Mouse (Mus musculus) G1E-ER4 (cell line): ENCODE measurements around the gene Xrcc1. TPM values are rescaled to one million over a fixed set of nuclear protein-coding genes. Genes with fewer than 3 reads are reported as not detected.

Experiments
- GATA1 ChIP-seq: IDR thresholded peaks from one replicate; pipeline ENCODE4 v1.8.0; 2012; ENCODE audit warnings: low read length, inconsistent platforms
- polyA plus RNA-seq: library from polyadenylated mRNA; stranded (reverse); fragments of >175 nt; gene quantifications from 2 replicates; pipeline ENCODE4 v1.2.3, GENCODE M21; 2012

Gene Xrcc1
- polyA plus RNA-seq, 1 experiment = 397 TPM

DNA sequence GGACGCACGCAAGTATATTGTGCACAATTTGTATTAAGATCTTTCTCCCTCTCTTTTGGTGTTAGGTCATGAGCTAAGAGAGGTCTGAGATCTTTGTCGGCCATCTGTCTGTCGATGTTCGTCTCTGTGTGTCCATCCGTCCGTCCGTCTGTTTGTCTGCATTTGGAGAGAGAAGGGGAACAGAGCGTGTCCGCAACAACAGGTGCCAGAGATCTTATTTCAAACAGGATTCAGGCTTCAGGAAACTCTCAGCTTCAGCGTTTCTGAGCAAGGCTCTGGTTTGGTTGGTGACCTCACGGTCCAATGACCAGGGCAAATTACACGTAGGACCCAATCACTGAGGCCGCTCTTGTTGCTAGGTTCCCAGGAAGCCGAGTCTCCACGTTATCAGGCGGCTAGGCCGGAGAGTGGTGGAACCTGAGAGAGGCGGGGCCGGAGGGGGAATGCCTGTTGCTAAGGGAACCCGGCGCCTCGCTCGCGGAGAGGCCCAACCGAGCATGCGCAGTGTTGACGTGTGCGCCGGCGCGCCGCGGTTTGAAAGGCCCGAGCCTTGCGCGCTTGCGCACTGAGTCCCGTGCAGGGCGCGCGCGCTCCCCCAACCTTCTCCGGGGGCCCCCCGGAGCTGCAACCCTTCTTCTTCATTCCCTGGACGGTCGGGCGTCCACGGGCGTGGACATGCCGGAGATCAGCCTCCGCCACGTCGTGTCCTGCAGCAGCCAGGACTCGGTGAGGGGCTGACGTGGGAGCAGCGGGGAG, 723 bp downstream of the Xrcc1 start:
- no peak for TF ChIP-seq GATA1

DNA sequence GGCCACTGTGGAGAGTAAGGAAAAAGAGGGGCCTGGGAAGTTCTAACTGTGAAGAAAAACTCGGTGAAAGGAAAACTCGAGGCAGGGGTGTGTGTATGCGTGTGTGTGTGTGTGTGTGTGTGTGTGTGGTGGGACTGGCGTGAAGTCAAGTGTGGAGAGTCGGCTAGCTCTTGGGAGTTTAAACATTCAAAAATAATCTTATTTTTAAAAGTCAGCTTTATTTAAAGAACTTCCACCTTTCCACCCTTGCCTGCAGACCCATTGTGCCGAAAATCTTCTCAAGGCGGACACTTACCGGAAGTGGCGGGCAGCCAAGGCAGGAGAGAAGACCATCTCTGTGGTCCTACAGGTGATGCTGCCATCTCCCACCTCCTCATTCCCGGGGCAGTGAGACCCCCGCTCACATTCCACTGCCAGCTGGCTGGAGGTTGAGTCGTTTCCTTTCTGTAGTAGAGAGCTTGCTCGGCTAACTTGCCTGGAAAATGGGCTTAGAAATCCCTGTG, 1.5 kb downstream of the Xrcc1 start:
- TF ChIP-seq GATA1 = no peak

DNA sequence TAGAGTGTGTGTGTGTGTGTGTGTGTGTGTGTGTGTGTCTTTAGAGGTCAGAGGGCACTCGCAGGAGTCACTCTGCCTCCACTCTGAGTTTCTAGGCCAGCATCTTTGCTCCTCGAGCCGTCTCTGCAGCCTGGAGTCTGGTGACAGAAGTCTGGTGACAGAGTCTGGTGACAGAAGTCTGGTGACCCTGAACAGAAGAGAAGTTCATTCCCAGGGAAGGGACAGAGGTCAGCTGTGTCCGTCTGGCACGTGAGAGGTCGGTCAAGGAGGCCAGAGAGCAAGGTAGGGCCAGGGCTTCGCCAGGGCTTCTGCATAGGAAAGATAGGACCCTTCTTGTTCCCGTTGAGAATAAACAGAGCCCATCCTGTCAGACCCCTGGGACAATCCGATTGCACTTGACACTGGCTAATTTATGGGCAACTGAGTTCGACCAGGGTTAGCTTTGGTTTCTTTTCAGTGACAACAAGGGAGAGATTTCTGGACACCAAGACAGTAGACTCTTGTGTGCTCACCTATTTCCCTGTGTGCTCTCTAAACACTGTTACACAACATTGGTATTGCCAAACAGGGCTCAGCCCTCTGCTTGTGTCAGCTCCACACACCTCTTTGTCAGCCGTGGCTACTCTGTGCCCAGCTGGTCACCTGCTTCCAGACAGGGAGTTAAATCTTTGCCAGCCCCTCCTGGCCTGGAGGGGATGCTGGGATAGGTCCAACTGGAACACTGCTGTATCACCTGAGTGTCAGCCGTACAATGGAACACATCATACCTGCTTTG, 6.1 kb downstream of the Xrcc1 start:
- no peak for TF ChIP-seq GATA1

DNA sequence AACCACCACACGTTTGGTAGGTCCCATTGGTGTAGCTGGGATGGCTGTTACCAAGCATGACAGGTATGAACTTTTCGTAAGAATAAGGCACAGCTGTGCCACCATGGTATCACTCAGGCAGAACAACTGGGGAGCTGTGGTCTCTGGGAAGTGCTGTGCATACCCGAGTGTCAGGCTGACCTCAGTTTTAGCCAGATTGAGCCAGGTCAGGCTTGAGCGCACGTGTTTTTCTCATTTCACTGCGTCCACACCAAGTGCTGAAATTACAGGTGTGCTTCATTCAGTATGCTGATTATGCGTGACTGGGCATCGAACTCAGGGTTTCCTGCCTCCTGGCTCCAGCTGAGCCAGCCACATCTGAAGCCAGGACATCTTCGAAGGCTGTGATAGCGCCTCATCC, 9.7 kb downstream of the Xrcc1 start:
- TF ChIP-seq GATA1 = no peak

DNA sequence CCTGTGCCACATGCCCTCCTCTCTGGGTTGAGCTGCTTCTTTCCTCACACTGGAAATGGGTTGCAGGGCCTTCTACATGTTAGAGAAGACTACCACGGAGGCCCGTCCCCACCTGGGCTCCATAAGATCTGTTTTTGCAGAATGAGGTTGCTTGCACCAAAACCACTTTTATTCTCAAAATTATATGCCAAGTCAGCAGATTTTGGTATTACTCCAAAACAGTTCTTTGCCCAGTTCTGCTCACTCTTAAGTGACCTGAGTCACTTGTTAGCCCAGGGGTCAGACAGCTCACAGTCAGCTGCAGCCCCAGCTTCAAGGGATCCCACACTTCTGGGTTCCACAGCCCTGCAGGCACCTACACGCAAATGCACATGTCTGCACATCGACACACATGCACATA, 15.4 kb downstream of the Xrcc1 start:
- TF ChIP-seq GATA1 = no peak

DNA sequence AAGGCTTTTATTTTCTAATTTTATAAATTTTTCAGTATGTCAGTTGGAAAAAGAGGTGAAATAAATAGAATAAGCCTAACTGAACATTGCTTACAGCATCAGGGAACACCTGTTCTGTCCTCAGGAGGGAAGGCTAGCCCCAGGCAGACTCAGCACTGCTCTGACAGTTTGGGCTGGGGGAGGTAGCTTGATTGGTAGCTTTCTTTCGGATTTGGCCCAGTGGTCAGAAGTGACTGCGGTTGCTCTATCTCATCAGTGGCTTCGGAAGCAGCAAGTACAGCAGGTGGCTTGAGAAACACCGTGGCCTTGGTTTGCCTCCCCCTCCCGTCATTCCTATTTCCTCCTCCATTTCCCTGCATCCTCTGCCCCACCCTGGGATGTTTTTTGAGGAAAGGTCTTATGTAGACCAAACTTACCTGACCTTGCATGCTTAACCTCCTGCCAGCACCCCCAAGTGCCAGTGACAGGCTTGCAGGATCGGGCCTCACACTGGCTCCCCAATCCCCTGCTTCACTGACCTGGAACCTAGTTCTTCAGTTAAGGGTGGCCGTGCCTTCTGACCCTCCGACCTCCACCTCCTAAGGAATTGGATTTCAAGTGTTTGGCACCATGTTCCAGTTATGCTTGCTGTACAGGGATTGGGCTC, 17.2 kb downstream of the Xrcc1 start:
- TF ChIP-seq GATA1 = no peak

DNA sequence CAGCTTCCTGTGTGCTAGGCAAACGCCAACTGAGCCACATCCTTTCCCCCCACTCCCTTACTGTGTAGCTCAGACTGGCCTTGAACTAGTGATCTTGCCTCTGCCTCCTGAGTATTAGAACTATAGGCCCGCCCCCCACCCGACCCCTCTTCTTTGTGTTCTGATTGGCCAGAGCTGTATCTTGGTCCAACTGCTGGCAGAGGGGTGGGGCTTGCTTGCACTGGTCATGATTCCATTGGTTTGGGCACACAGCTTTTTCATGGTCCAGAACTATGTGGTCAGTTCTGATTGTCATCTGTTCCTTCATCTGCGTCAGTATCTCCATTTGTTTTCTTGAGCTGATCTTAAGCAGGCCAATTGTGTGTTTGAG, 17.7 kb downstream of the Xrcc1 start:
- no peak for TF ChIP-seq GATA1

DNA sequence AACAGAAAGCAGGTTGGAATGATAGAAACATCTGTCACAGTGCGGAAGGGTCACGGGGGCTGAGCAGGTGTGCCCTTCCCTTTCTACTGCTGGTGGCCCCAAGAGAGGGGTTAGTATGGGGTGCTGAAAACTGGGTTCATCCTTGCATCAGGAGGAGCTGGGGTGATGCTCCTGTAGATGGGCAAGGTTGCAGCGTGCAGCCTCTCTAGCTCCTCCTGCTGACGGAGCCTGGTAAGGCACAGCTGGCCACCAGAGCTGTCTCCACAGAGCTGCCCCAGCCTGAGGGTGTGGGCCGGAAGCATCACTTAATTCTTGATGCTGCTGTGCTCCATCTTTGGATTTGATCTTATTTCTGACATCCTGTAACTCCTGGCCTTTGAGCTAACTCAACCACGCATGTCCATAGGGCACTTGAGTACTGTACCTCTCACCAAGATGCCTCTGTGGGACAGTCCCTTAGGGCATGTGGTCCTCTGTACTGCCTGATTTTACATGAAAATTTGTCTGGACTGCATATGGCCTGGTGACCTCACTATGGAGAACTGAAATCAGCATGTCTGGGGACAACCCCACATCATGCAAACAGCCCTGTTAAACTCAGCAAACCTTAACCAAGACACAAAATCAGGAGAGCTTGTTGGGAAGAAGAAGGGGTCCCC, 18.6 kb downstream of the Xrcc1 start:
- no peak for TF ChIP-seq GATA1

DNA sequence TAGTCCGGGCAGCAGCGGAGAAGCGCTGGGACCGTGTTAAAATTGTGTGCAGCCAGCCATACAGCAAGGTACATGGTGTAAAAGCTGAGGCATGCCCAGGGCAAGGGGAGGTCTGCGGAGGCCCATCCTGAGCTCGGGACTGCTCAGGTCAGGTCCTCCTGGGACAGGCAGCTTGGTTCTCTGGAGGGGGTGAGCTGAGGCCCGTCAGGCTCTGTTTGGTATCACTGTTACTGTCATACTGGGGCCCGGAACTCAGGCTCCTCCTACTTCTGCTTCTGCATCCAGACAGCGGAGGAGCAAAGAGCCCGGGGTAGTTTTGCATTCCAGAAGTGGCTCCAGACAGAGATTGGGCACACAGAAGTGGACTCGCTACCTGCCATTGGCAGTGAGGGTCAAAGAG, 19.5 kb downstream of the Xrcc1 start:
- TF ChIP-seq GATA1 = no peak

DNA sequence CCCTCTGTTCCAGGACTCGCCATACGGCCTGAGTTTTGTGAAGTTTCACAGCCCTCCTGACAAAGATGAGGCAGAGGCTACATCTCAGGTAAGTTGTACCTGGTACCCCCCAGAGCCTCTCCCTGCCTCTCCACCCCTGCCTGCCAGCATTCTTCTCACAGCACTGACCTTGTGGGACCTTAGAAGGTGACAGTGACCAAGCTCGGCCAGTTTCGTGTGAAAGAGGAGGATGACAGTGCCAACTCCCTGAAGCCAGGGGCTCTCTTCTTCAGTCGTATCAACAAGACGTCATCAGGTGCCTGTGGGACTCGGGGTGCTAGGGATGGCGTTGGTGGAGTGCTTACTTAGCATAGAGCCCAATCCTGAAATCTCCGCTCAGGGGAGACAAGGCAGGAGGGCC, 20.1 kb downstream of the Xrcc1 start:
- TF ChIP-seq GATA1 = no peak

DNA sequence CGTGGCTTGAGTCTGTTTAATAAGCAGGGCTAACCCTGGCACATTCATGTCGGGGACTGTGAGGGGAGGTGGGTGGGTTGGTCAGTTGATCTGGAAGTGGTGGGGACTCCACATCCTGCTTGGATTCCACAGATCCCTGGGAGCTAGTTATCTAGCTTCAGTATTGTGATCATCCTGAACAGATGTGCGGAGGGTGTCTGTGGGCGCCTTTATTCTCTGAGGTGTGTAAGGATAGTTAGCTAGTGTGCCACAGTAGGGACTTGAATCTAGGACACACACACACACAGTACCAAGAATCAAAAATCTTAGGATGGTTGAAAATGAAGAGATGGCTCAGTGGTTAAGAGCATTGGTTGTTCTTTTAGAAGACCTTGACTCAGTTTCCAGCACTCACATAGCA, 22.4 kb downstream of the Xrcc1 start:
- TF ChIP-seq GATA1 = no peak

DNA sequence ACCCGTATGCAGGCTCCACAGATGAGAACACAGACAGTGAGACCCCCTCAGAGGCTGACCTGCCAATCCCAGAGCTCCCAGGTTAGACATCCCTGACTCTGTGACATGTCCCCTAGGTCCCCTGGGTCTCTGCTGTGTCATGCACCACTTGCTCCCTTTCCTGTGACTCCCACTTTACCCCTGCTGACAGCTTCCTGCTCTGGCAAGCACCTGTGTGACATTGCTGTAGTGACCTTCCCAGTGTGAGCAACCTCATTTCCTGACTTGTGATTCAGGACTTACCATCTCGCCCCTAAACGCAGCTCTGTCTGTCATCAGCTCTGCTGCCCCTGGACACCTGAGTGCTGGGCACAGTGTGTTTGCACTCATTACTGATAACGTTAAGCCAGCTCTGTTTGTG, 25.0 kb downstream of the Xrcc1 start:
- no peak for TF ChIP-seq GATA1

DNA sequence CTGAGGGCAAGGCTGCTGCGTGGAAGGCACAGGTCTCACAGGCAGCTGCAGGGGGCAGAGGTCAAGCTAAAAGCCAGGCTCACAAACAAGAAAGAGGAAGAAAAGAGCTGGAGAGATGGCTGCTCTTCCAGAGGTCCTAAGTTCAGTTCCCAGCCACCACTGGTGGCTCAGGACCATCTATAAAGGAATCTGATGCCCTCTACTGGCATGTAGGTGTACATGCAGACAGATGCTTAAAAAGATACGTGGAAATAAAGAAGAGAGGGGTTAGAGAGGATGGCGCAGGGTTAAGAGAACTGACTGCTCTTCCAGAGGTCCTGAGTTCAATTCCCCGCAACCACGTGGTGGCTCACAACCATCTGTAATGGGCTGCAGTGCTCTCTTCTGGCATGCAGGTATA, 26.4 kb downstream of the Xrcc1 start:
- TF ChIP-seq GATA1 = no peak

DNA sequence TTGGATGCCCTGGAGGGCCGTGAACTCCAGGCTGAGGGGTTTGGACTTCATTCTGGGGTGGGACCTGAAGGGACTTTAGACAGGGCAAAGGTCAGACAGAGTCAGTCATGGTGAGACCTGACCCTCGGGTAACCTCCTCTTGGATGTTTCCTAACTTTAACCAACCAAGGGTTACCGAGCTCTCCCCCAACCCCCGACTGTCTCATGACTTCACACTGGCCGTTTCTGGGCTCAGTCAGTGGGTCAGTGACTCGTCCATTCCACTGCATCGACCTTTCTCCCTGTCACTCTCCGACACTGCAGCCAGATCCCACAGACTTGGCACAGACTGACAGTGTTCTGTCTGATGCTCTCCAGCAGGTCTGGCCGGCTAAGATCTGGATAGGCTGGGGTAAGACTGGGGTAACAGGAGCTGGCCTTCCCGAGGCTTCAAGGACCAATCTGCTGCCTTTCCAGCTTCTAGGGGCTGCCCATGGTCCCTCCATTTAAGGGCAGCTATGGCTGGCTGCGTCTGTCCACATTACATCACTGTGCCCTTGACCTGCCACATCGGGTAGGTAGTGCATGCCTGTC, 28.2 kb downstream of the Xrcc1 start:
- no peak for TF ChIP-seq GATA1

DNA sequence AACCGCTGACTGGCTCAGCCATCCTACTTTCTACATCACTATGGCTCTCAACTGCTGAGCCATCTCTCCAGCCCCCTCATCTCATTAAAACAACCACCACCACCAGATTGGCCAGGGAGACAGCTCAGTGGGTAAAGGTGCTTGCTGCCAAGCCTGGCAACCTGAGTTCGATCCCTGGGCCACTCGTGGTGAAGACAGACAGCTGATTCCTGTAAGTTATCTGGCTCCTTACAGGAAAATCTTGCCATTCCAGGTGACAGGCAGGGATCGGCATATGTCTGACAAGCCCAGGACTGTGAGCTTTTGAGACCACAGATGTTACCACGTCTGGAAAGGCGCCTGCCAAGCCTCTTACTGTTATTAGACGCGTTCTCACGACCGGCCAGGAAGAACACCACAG, 31.7 kb downstream of the Xrcc1 start:
- no peak for TF ChIP-seq GATA1

DNA sequence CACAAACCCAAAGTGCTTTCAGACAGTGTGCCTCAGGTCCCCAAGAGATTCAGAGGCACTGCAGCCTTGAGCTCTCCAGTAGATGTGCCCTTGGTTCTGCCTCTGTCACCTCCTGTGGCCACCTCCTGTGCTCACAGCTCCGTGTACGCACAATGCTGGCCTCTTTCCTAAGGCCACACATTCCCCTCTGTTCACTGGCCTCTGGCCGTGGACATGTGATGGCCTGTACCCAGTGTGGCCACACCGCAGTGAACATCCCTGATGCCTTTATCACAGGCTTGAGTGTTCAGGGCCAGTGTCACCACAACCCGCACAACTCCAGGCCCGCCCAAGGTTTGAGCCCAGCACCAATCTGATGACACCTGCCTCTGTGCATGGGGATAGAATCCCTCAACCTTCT, 38.8 kb downstream of the Xrcc1 start:
- TF ChIP-seq GATA1 = no peak
